In genomic region chr17:25925348-25925747, GRCm38 (mm10) we compare ENCODE assay signal across 12 mouse cellular contexts. TPM values are rescaled to one million over a fixed set of nuclear protein-coding genes. Genes with fewer than 3 reads are reported as not detected.
DNase-seq lines count a peak whose midpoint lies in the region; ATAC-seq and TF ChIP-seq lines count a peak whose summit lies in the region.
"Had no signal": no experiment of that assay in that cellular context is flagged by ENCODE, and none has a peak within 500 bp of the region (broad histone marks: within the 10 kb centered on the region; RNA-seq: fewer than 3 reads in every experiment).

No protein-coding gene starts in this region.

- no peak for TF ChIP-seq CTCF in liver, postnatal 0 days (IDR thresholded peaks at IDR 0.05; ENCODE audit: low read depth)

- no peak overlapping the region for H3K9ac ChIP-seq in liver, embryonic 12.5 days
- H3K9ac ChIP-seq in liver, postnatal 0 days (replicated peaks), result no peak overlapping the region
- H3K9ac ChIP-seq in forebrain, embryonic 14.5 days (ENCODE audit: low read length), result no peak overlapping the region
- H3K9ac ChIP-seq: forebrain, embryonic 13.5 days had no signal

- intact Hi-C loops in left cerebral cortex, postnatal 4 days (cut with DNase I), result no loop called here

- WGBS in liver, embryonic 12.5 days (ENCODE audit: insufficient replicate concordance), result 59% methylated on average over 2 of the region's 2 CpGs
- 77% methylated on average over 2 of the region's 2 CpGs for WGBS in liver, postnatal 0 days (ENCODE audit: insufficient replicate concordance)
- 83% methylated on average over 2 of the region's 2 CpGs for WGBS in forebrain, embryonic 14.5 days

- H3K4me1 ChIP-seq in liver, embryonic 12.5 days, result peaks cover 21% of the 10 kb centered on the region
- peaks cover 7% of the 10 kb centered on the region for H3K4me1 ChIP-seq in liver, postnatal 0 days (ENCODE audit: insufficient read depth)
- H3K4me1 ChIP-seq in forebrain, embryonic 14.5 days (ENCODE audit: control insufficient read depth, insufficient read depth, low read length), result 0 out of 2 replicates have a peak, but pooled peaks cover 3% of the 10 kb centered on the region

- H3K36me3 ChIP-seq in liver, embryonic 12.5 days, result peaks cover 70% of the 10 kb centered on the region
- peaks cover 51% of the 10 kb centered on the region for H3K36me3 ChIP-seq in liver, postnatal 0 days (replicated peaks; ENCODE audit: insufficient read depth, low read length)
- peaks cover 36% of the 10 kb centered on the region for H3K36me3 ChIP-seq in forebrain, embryonic 14.5 days (ENCODE audit: control insufficient read depth, insufficient read depth, low read length)

- peak; percentile 68 for DNase-seq in adrenal gland, postnatal 10 days
- no peak for DNase-seq in adrenal gland, adult 8-10 months
- no peak for DNase-seq in liver, postnatal 0 days
- DNase-seq in gastrocnemius, postnatal 25 days, result peak; percentile 77
- DNase-seq in left cerebral cortex, postnatal 4 days, result peak; percentile 80
- DNase-seq in spleen, postnatal 36 days (ENCODE audit: low spot score in 2 of 2), result no peak
- DNase-seq in forebrain, embryonic 14.5 days (ENCODE audit: low spot score), result no peak
- DNase-seq: kidney, postnatal 36 days; lung, postnatal 10 days had no signal

- peak overlapping the region; percentile 50 for H3K27ac ChIP-seq in liver, embryonic 12.5 days
- no peak overlapping the region for H3K27ac ChIP-seq in liver, postnatal 0 days (ENCODE audit: low read depth)
- H3K27ac ChIP-seq in forebrain, embryonic 14.5 days (ENCODE audit: low read depth, low read length), result no peak overlapping the region
- H3K27ac ChIP-seq: forebrain, embryonic 13.5 days had no signal

- H3K4me2 ChIP-seq in liver, embryonic 12.5 days, result no peak overlapping the region
- no peak overlapping the region for H3K4me2 ChIP-seq in liver, postnatal 0 days (ENCODE audit: low read depth, low read length)
- no peak overlapping the region for H3K4me2 ChIP-seq in forebrain, embryonic 14.5 days (ENCODE audit: low read length)
- H3K4me2 ChIP-seq: forebrain, embryonic 13.5 days had no signal

- H3K4me3 ChIP-seq in liver, embryonic 12.5 days, result no peak overlapping the region
- no peak overlapping the region for H3K4me3 ChIP-seq in liver, postnatal 0 days (ENCODE audit: low read depth, low read length)
- H3K4me3 ChIP-seq in forebrain, embryonic 14.5 days (ENCODE audit: low read depth, low read length), result no peak overlapping the region
- H3K4me3 ChIP-seq: forebrain, embryonic 13.5 days had no signal

- TF ChIP-seq EP300 in liver, postnatal 0 days (IDR thresholded peaks at IDR 0.05; ENCODE audit: low read depth), result no peak

- H3K9me3 ChIP-seq in liver, embryonic 12.5 days (replicated peaks), result no peaks in the 10 kb centered on the region
- H3K9me3 ChIP-seq in liver, postnatal 0 days (ENCODE audit: low read length), result no peaks in the 10 kb centered on the region
- no peaks in the 10 kb centered on the region for H3K9me3 ChIP-seq in forebrain, embryonic 14.5 days (replicated peaks; ENCODE audit: control insufficient read depth, low read length)
- H3K9me3 ChIP-seq: forebrain, embryonic 13.5 days had no signal

- ATAC-seq in liver, embryonic 12.5 days, result 0 out of 2 replicates have a peak, but pooled peaks have one; percentile 2
- ATAC-seq in liver, postnatal 0 days, result no peak
- ATAC-seq in forebrain, embryonic 14.5 days, result no peak
- ATAC-seq: forebrain, embryonic 13.5 days; Patski had no signal

- H3K27me3 ChIP-seq in liver, embryonic 12.5 days (replicated peaks), result no peaks in the 10 kb centered on the region
- no peaks in the 10 kb centered on the region for H3K27me3 ChIP-seq in liver, postnatal 0 days (ENCODE audit: insufficient read depth, low read length)
- no peaks in the 10 kb centered on the region for H3K27me3 ChIP-seq in forebrain, embryonic 14.5 days (replicated peaks; ENCODE audit: control insufficient read depth, insufficient read depth, low read length)
- H3K27me3 ChIP-seq: forebrain, embryonic 13.5 days; Patski had no signal

RNA-seq across cellular contexts. Expression of gene Rab40c, which starts 5.8 kb away (rescaled TPM):
- 10 to 100 TPM; 16.9 to 25.6 TPM for total RNA-seq in adrenal gland, postnatal 10 days (2021)
- total RNA-seq in adrenal gland, adult 8-10 months (2022), result 10 to 100 TPM; 33.9 to 65.0 (median 36.3) TPM
- 9.9 and 11.8 TPM in 2 replicates for polyA plus RNA-seq in liver, embryonic 12.5 days (2016; fragmentation: Nextera tagmentation; extraction: Ambion mirVana)
- polyA plus RNA-seq in liver, postnatal 0 days (2015; fragmentation: Nextera tagmentation; extraction: Ambion mirVana), result 6.5 and 7.3 TPM in 2 replicates
- total RNA-seq in gastrocnemius, postnatal 25 days (2021), result 10 to 100 TPM in 1 of 2 experiments, 1 to 10 TPM in 1; 8.7 to 11.0 TPM
- 10 to 100 TPM; 47.0 to 47.2 TPM for total RNA-seq in left cerebral cortex, postnatal 4 days (2021)
- 31.6 and 33.3 TPM in 2 replicates for polyA plus RNA-seq in forebrain, embryonic 14.5 days (2014; fragmentation: Nextera tagmentation; extraction: Ambion mirVana)

RNA-seq across cellular contexts. Expression of gene Pigq, which starts 19.4 kb away (rescaled TPM):
- total RNA-seq in adrenal gland, postnatal 10 days (2021), result 100 to 1,000 TPM; 101 to 118 TPM
- 100 to 1,000 TPM; 101 to 126 (median 111) TPM for total RNA-seq in adrenal gland, adult 8-10 months (2022)
- polyA plus RNA-seq in liver, embryonic 12.5 days (2016; fragmentation: Nextera tagmentation; extraction: Ambion mirVana), result 161 and 171 TPM in 2 replicates
- polyA plus RNA-seq in liver, postnatal 0 days (2015; fragmentation: Nextera tagmentation; extraction: Ambion mirVana), result 56.0 and 58.7 TPM in 2 replicates
- total RNA-seq in gastrocnemius, postnatal 25 days (2021), result 10 to 100 TPM; 30.0 to 31.9 TPM
- total RNA-seq in left cerebral cortex, postnatal 4 days (2021), result 100 to 1,000 TPM in 1 of 2 experiments, 10 to 100 TPM in 1; 87.1 to 104 TPM
- polyA plus RNA-seq in forebrain, embryonic 14.5 days (2014; fragmentation: Nextera tagmentation; extraction: Ambion mirVana), result 49.5 and 52.6 TPM in 2 replicates

RNA-seq across cellular contexts. Expression of gene Nhlrc4, which starts 19.4 kb away (rescaled TPM):
- 1 to 10 TPM in 1 of 2 experiments, under 1 TPM in 1; 0.30 to 1.4 TPM for total RNA-seq in adrenal gland, postnatal 10 days (2021)
- total RNA-seq in adrenal gland, adult 8-10 months (2022), result not detected
- polyA plus RNA-seq in liver, embryonic 12.5 days (2016; fragmentation: Nextera tagmentation; extraction: Ambion mirVana), result 5.0 and 7.3 TPM in 2 replicates
- 2.0 and 3.8 TPM in 2 replicates for polyA plus RNA-seq in liver, postnatal 0 days (2015; fragmentation: Nextera tagmentation; extraction: Ambion mirVana)
- not detected for total RNA-seq in gastrocnemius, postnatal 25 days (2021)
- not detected for total RNA-seq in left cerebral cortex, postnatal 4 days (2021)
- polyA plus RNA-seq in forebrain, embryonic 14.5 days (2014; fragmentation: Nextera tagmentation; extraction: Ambion mirVana), result not detected in 2 replicates
- polyA plus RNA-seq: forebrain, embryonic 13.5 days had no signal

RNA-seq across cellular contexts. Expression of gene A930017K11Rik, which starts 27.0 kb away (rescaled TPM):
- total RNA-seq in adrenal gland, postnatal 10 days (2021), result not detected
- not detected for total RNA-seq in adrenal gland, adult 8-10 months (2022)
- 0.36 and 0.49 TPM in 2 replicates for polyA plus RNA-seq in liver, embryonic 12.5 days (2016; fragmentation: Nextera tagmentation; extraction: Ambion mirVana)
- not detected in 2 replicates for polyA plus RNA-seq in liver, postnatal 0 days (2015; fragmentation: Nextera tagmentation; extraction: Ambion mirVana)
- not detected for total RNA-seq in gastrocnemius, postnatal 25 days (2021)
- total RNA-seq in left cerebral cortex, postnatal 4 days (2021), result not detected
- polyA plus RNA-seq in forebrain, embryonic 14.5 days (2014; fragmentation: Nextera tagmentation; extraction: Ambion mirVana), result 0.18 TPM in 1 of 2 replicates, not detected in the other
- polyA plus RNA-seq: forebrain, embryonic 13.5 days had no signal

RNA-seq across cellular contexts. Expression of gene Wfikkn1, which starts 44.7 kb away (rescaled TPM):
- total RNA-seq in adrenal gland, postnatal 10 days (2021), result 1 to 10 TPM in 1 of 2 experiments, under 1 TPM in 1; 0.78 to 2.7 TPM
- 1 to 10 TPM; 1.6 to 2.9 (median 2.0) TPM for total RNA-seq in adrenal gland, adult 8-10 months (2022)
- 0.83 and 0.91 TPM in 2 replicates for polyA plus RNA-seq in liver, embryonic 12.5 days (2016; fragmentation: Nextera tagmentation; extraction: Ambion mirVana)
- polyA plus RNA-seq in liver, postnatal 0 days (2015; fragmentation: Nextera tagmentation; extraction: Ambion mirVana), result 0.33 and 0.54 TPM in 2 replicates
- under 1 TPM; 0.35 to 0.36 TPM for total RNA-seq in gastrocnemius, postnatal 25 days (2021)
- total RNA-seq in left cerebral cortex, postnatal 4 days (2021), result 1 to 10 TPM; 1.3 to 2.2 TPM
- 0.36 and 0.47 TPM in 2 replicates for polyA plus RNA-seq in forebrain, embryonic 14.5 days (2014; fragmentation: Nextera tagmentation; extraction: Ambion mirVana)

Comparison
In these comparisons a context has a peak if more than half of its experiments do, and no peak if none do; other contexts are left out.
1. DNase-seq: peak in adrenal gland, postnatal 10 days (single experiment), gastrocnemius, postnatal 25 days (single experiment) and left cerebral cortex, postnatal 4 days (single experiment); none in adrenal gland, adult 8-10 months (single experiment), liver, postnatal 0 days (single experiment), spleen, postnatal 36 days (0 of 2) and forebrain, embryonic 14.5 days (single experiment).